Mouse (Mus musculus): ENCODE results near the gene Nfatc2ip. TPM values are rescaled to one million over a fixed set of nuclear protein-coding genes. Genes with fewer than 3 reads are reported as not detected.
"Not testable (repeated sequence)": the region's sequence is repeated elsewhere in the genome, so short reads cannot be mapped to it uniquely, and the experiment has no call there.

The Nfatc2ip gene
- polyA plus RNA-seq, 1 experiment from 2014 or later: 2.4 TPM

GRCm38 (mm10) chr7:126402518-126402917, 6.0 kb upstream of the Nfatc2ip start:
- not testable (repeated sequence) for ATAC-seq (ENCODE audit: low FRiP score, low read depth); H3K9ac ChIP-seq
- 74% methylated on average over 8 of the region's 8 CpGs for WGBS

GRCm38 (mm10) chr7:126399548-126399947, 3.0 kb upstream of the Nfatc2ip start:
- H3K27me3 ChIP-seq: no peaks in the 10 kb centered on the region
- H3K4me1 ChIP-seq: peaks cover 12% of the 10 kb centered on the region
- H3K9me3 ChIP-seq: no peaks in the 10 kb centered on the region
- ATAC-seq (ENCODE audit: low FRiP score, low read depth): no peak
- no peak overlapping the region for H3K4me3 ChIP-seq
- no peak overlapping the region for H3K27ac ChIP-seq
- no peaks in the 10 kb centered on the region for H3K36me3 ChIP-seq
- H3K4me2 ChIP-seq (replicated peaks): no peak overlapping the region
- no peak overlapping the region for H3K9ac ChIP-seq
- WGBS: 7% methylated on average over 5 of the region's 5 CpGs

More at GRCm38 (mm10) chr7:126402518-126402917, 6.0 kb upstream of the Nfatc2ip start:
- not testable (repeated sequence) for H3K27me3 ChIP-seq; H3K36me3 ChIP-seq; H3K9me3 ChIP-seq; H3K4me1 ChIP-seq; H3K4me2 ChIP-seq (replicated peaks); H3K4me3 ChIP-seq; H3K27ac ChIP-seq

GRCm38 (mm10) chr7:126397822-126398221, 1.3 kb upstream of the Nfatc2ip start:
- 97% methylated on average over 4 of the region's 4 CpGs for WGBS
- Histone ChIP-seq H3K4me3 (no peak overlapping the region), H3K27ac (no peak overlapping the region), H3K27me3 (no peaks in the 10 kb centered on the region), H3K9ac (no peak overlapping the region), H3K9me3 (no peaks in the 10 kb centered on the region), H3K36me3 (0 out of 2 replicates have a peak, but pooled peaks cover 5% of the 10 kb centered on the region), H3K4me1 (peaks cover 12% of the 10 kb centered on the region), H3K4me2 (replicated peaks) (no peak overlapping the region)
- ATAC-seq (ENCODE audit: low FRiP score, low read depth): no peak

DNA sequence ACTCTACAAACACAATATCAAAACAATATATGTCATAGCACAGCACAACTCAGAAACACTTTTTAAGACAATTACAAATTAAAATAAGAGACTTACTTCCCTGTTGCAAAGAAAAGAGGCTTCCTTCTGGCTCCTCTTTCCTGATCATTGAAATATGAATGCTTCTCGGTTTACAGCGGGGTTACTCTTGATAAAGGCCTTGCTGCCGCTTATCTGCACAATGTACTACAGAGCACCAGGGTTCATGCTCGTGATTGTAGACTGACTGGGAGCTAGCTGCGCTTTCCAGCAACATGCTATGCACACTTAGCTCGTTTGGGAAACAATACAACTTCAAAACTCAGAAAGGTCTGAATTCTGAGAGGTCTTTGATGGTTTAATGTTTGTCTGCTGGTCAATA, 684 bp upstream of the Nfatc2ip start:
- no peak for ATAC-seq (ENCODE audit: low FRiP score, low read depth)
- Histone ChIP-seq H3K27me3 (no peaks in the 10 kb centered on the region), H3K36me3 (0 out of 2 replicates have a peak, but pooled peaks cover 5% of the 10 kb centered on the region), H3K4me2 (replicated peaks) (peak overlapping the region; percentile 47), H3K4me1 (peaks cover 12% of the 10 kb centered on the region), H3K4me3 (0 out of 2 replicates have a peak overlapping the region, but pooled peaks have one; percentile 4), H3K27ac (no peak overlapping the region), H3K9ac (no peak overlapping the region), H3K9me3 (no peaks in the 10 kb centered on the region)
- WGBS: 55% methylated on average over 6 of the region's 6 CpGs

DNA sequence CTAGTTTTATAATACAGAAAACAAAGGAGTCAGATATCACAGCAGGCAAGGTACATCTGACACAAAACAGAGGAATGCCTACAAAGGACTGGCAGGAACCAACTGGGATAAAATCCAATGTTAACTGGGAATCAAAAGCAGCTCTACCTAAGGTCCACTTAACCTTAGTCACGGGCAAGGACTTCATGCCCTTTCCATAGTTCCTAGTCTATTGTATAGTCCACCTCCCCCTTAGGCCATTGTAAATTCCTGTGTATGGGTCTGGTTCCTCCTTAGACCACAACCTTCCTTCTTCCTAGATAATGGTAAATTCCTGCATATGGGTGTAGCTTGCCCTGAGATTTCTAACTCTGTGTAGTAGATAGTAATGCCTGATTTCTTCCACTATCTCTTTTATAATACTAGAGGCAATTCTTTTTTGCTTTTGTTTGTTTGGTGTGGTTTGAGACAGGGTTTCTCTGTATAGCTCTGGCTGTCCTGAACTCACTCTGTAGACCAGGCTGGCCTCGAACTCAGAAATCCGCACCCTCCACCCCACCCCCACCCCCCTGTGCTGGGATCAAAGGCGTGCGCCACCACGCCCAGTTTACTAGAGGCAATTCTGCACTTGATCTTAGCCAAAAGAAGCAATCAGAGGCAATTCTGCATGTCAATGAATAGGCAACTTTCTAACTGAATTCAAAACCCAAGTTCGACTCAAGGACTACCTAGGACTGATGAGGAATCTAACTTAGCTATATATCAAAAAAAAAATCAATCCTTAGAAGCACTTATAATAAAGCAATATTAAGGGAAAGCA, 4.3 kb downstream of the Nfatc2ip start:
- not testable (repeated sequence) for H3K27ac ChIP-seq; H3K9ac ChIP-seq; ATAC-seq (ENCODE audit: low FRiP score, low read depth); H3K27me3 ChIP-seq; H3K4me3 ChIP-seq; H3K4me2 ChIP-seq (replicated peaks); H3K9me3 ChIP-seq
- peaks cover 10% of the 10 kb centered on the region for H3K4me1 ChIP-seq
- WGBS: 88% methylated on average over 7 of the region's 7 CpGs
- H3K36me3 ChIP-seq: peaks cover 47% of the 10 kb centered on the region

DNA sequence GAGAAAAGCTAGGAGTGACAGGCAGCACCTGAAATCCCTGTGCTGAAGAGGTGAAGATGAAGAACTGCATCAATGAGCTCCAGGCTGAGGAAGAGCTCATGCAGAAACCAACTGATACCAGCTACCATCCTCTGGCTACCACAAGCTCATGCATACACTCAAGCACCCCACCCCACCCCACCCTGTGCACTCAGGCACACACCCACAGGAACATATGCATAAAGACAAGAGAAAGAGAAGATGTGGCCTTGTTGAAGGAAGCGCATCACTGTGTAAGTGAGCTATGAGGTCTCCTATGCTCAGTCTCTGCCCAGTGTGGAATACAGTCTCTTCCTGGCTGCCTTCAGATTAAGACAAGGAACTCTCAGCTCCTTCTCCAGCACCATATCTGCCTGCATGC, 8.4 kb downstream of the Nfatc2ip start:
- no peak for ATAC-seq (ENCODE audit: low FRiP score, low read depth)
- peaks cover 71% of the 10 kb centered on the region for H3K36me3 ChIP-seq
- 92% methylated on average over 1 of the region's 1 CpGs for WGBS

DNA sequence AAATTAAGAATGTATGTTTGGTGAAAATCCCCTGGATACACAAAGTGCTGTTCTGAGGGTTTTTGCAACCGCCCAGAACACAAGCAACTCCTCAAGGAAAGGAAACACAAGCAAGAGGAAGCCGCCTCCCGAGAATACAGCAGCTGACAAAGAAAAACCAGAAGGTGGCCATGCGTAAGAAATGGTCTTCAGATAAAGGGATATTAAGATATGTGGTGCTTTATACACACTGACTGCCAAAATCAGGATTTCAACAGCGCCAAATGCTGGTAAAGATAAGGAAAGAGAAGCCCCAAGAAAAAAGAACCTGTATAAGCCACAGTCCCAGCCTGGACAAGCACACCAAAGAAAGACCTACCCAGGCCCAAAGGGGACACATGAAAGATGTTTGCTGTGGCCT, 13.0 kb downstream of the Nfatc2ip start:
- 88% methylated on average over 5 of the region's 5 CpGs for WGBS
- Histone ChIP-seq H3K27me3 (no peaks in the 10 kb centered on the region), H3K27ac (no peak overlapping the region), H3K4me2 (replicated peaks) (no peak overlapping the region), H3K36me3 (peaks cover 40% of the 10 kb centered on the region), H3K9ac (no peak overlapping the region), H3K9me3 (no peaks in the 10 kb centered on the region), H3K4me1 (no peaks in the 10 kb centered on the region), H3K4me3 (no peak overlapping the region)
- no peak for ATAC-seq (ENCODE audit: low FRiP score, low read depth)

More for the DNA sequence above, 8.4 kb downstream of the Nfatc2ip start:
- no peaks in the 10 kb centered on the region for H3K9me3 ChIP-seq
- H3K27me3 ChIP-seq: no peaks in the 10 kb centered on the region
- H3K27ac ChIP-seq: no peak overlapping the region
- H3K9ac ChIP-seq: no peak overlapping the region
- no peak overlapping the region for H3K4me3 ChIP-seq
- no peaks in the 10 kb centered on the region for H3K4me1 ChIP-seq
- H3K4me2 ChIP-seq (replicated peaks): no peak overlapping the region

- no peaks in the 10 kb centered on the region for H3K27me3 ChIP-seq
- H3K9ac ChIP-seq: peak within 1 kb of the TSS; percentile 92
- WGBS: under 1% methylated on average over 33 of the region's 33 CpGs
- no peaks in the 10 kb centered on the region for H3K9me3 ChIP-seq
- peak within 1 kb of the TSS; percentile 97 for H3K4me3 ChIP-seq
- ATAC-seq (ENCODE audit: low FRiP score, low read depth): peak; percentile 99
- H3K27ac ChIP-seq: peak within 1 kb of the TSS; percentile 39
- H3K4me1 ChIP-seq: peaks cover 9% of the 10 kb centered on the region
- peaks cover 25% of the 10 kb centered on the region for H3K36me3 ChIP-seq
- peak within 1 kb of the TSS; percentile 98 for H3K4me2 ChIP-seq (replicated peaks)
These were observed 19.0 kb downstream of the Nfatc2ip start, which contains the start of gene Spns1 for GRCm38 (mm10) chr7:126377278-126378158. Gene Spns1 (minus strand): TSS chr7:126377450.

DNA sequence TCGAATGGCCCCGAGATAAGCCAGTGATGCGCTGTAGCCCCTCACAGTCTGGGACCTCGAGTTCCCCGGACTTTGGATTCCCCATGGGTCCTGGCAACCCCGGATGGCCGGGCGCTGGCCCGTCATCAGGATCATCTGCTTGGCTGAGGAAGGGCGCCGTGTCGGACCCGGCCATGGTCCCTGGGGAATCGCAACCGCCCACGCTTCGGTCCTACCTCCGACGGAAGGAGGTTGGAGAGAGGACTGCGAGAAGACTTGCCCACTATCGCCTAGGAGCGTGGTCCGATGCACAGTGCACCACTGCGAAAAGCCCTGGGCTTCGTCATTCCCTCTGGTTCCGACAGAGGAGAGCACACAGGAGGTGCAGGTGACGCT, 19.6 kb downstream of the Nfatc2ip start:
- Histone ChIP-seq H3K4me3 (peak overlapping the region; percentile 97), H3K27ac (peak overlapping the region; percentile 15; the same call in 1 of the 2 replicates), H3K9ac (peak overlapping the region; percentile 92), H3K36me3 (peaks cover 31% of the 10 kb centered on the region), H3K4me1 (peaks cover 9% of the 10 kb centered on the region), H3K27me3 (no peaks in the 10 kb centered on the region), H3K4me2 (replicated peaks) (peak overlapping the region; percentile 98), H3K9me3 (no peaks in the 10 kb centered on the region)
- WGBS: 1% methylated on average over 27 of the region's 27 CpGs
- ATAC-seq (ENCODE audit: low FRiP score, low read depth): peak; percentile 73

GRCm38 (mm10) chr7:126375012-126375411, 21.5 kb downstream of the Nfatc2ip start:
- Histone ChIP-seq H3K9me3 (no peaks in the 10 kb centered on the region), H3K4me2 (replicated peaks) (no peak overlapping the region), H3K9ac (no peak overlapping the region), H3K4me3 (no peak overlapping the region), H3K36me3 (peaks cover 50% of the 10 kb centered on the region), H3K27me3 (no peaks in the 10 kb centered on the region), H3K27ac (no peak overlapping the region), H3K4me1 (peaks cover 9% of the 10 kb centered on the region)
- no peak for ATAC-seq (ENCODE audit: low FRiP score, low read depth)
- WGBS: 77% methylated on average over 5 of the region's 5 CpGs

- Histone ChIP-seq H3K36me3 (peaks cover 55% of the 10 kb centered on the region), H3K9me3 (no peaks in the 10 kb centered on the region), H3K9ac (no peak overlapping the region), H3K4me2 (replicated peaks) (no peak overlapping the region), H3K4me3 (no peak overlapping the region), H3K27me3 (no peaks in the 10 kb centered on the region), H3K27ac (no peak overlapping the region), H3K4me1 (peaks cover 9% of the 10 kb centered on the region)
- WGBS: 78% methylated on average over 6 of the region's 6 CpGs
- no peak for ATAC-seq (ENCODE audit: low FRiP score, low read depth)
These were observed 22.0 kb downstream of the Nfatc2ip start for GRCm38 (mm10) chr7:126374526-126374925.

DNA sequence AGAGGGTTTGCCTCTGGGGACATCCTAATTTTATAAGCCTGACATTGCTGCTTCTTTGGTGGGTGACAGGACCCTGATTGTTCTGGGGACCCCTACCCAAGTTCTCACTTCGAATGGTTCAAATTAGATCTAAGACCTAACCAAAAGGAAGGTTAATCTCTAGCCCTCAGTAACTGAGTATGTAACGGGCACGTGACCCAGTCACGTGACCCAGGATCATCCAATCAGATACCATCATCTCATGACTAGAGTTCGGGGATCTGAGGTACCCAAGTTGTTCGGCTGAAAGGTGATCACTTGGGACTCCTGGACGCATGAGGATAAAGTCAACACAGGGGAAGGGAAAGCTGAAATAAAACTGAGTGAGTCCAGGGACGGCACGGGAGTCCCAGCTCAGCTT, 23.5 kb downstream of the Nfatc2ip start:
- peaks cover 9% of the 10 kb centered on the region for H3K4me1 ChIP-seq
- no peaks in the 10 kb centered on the region for H3K9me3 ChIP-seq
- no peak overlapping the region for H3K4me3 ChIP-seq
- no peak overlapping the region for H3K4me2 ChIP-seq (replicated peaks)
- H3K27ac ChIP-seq: no peak overlapping the region
- ATAC-seq (ENCODE audit: low FRiP score, low read depth): no peak
- peaks cover 60% of the 10 kb centered on the region for H3K36me3 ChIP-seq
- H3K9ac ChIP-seq: no peak overlapping the region
- 85% methylated on average over 9 of the region's 9 CpGs for WGBS
- no peaks in the 10 kb centered on the region for H3K27me3 ChIP-seq
